Mouse (Mus musculus): ENCODE measurements around the gene Mmp15.

The Mmp15 gene

GRCm38 (mm10) chr8:95344668-95345067 is 7.4 kb upstream of the Mmp15 start:
- DNase-seq, result no peak

GRCm38 (mm10) chr8:95346643-95347545 is 5.2 kb upstream of the Mmp15 start:
- DNase-seq, result peak; percentile 41

DNA sequence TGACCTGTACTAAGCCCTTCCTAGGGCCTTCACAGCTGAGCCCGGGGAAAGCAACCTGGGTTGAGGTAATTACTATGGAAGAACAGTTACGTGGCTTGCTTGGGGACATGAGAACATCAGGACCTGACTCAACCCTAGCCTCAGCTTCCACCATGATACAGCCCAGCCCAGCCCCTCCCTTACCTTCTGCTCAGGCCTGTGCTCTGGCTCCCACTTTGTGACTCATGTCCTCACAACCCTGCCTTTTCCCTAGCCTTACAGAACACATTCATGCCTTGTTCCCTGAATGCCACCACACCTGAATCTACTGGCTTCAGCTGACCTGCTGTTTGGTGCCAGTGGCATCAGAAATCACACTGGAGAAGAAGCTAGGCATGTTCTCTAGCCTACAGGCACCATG is 3.7 kb upstream of the Mmp15 start:
- no peak for DNase-seq

DNA sequence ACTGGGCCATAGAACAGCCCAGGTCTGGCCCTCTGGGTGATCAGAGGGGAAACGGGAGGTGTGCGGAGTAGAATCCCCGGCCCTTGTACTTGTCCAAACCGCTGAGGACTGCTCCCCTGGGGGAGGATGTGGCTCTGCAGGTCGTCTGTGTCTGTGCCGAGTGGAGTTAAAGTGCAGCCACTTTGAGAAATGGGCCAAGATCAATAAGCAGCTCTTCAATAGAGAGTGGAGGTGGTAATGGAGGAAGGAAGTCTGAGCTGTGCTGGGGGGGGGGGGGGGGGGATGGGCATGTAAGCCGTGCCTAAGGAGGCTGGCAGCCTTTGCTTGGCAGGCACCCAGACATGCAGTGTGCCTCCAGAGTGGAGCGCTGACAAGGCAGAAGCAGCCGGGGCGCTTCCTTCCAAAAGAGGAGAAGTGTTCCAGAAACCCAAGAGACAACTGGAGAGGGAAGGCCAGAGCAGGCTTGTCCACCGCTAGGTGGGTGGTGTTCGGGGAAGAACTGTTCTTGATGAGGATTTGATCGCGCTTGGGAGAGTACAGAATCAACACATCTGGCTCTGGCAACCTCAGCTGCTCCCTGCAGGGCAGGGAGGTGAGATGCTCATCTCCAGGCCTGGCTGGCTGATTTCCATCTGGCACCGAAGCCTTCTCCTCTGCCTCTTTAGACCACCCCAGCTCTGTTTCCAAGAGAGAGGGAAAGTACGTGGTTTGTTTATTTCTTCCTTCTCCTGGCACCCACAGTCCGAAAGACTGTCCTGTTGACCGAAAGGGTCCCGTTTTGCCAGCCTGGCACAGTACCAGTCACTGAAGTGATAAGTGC is 3.0 kb upstream of the Mmp15 start:
- no peak for DNase-seq

DNA sequence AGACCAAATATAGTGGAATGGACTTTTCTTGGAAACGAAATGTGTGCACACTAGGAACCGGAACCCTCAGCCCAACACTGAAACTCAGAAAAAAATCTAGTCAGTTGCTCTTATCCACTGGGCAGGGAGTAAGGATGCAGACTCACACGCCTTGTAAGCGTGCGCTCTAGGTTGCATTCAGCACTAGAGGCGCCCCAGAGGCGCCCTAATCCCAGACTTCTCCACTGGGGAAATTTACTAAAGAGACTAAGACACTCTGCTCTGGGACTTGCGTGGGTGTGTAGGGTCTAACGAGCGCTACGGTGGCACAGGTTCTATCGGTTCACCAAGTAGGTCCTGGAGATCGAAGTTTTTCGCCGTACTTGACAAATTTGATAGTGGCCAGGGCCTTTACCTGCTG is 607 bp upstream of the Mmp15 start:
- DNase-seq, result no peak

GRCm38 (mm10) chr8:95352871-95353866 is 1.1 kb downstream of the Mmp15 start:
- peak; percentile 15 for DNase-seq

DNA sequence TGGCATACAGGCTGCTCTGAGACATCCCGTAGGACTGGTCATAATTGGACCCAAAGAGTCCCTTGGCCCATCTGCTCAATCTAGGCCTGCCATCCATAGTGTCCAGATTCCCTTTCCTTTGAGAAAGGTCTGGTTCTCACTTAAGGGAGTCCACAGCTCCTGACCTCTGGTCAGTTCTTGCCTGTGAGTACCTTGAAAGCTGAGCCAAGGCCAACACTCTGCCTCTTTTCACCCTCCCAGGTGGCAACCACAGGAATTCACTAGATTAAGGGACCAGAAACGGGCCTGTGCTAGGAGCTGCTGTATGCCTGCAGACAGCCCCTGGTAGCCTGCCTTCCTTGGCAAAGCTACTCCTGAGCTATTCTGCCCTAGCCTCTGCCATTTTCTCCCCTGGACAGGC is 2.5 kb downstream of the Mmp15 start:
- no peak for DNase-seq

GRCm38 (mm10) chr8:95358550-95359411 is 6.7 kb downstream of the Mmp15 start:
- no peak for DNase-seq

DNA sequence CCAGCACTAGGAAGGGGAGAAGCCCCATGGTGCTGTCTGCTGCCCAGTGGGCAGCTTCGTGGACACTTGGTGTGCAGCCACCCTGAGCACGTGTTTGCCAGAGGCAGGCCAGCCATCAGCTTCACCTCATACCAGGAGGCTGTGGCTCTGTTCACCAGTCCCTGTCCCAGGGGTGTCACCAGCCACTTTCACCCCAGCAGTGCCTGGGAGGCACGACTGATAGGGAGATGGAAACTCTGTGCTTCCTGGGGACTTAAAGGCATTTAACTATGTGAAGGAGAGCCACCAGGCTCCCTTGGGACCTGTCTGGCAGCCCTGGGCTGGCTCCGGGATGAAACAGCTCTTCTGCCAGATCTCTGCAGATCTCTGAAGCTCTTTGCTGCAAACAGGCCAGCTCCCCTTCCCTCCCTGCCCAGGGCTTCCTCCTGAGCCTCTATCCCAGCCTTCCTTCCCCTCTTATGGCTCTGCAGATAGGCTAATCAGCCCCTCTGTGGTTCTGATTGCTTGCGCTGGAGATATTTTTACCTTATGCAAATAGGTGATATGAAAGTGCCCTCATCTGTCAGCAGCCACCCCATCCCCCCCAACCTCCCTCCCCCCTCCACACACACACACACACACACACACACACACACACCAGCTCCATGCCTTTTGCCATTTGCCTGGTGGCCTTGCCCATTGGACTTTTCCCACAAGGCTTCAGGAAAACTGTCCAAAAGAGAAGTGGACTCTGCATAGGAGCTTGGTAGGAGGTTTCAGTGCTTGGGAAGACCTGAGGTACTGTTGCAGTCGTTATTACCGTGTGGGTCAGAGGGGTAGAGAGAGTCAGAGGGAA is 8.3 kb downstream of the Mmp15 start:
- DNase-seq, result no peak

GRCm38 (mm10) chr8:95361016-95361341 is 8.9 kb downstream of the Mmp15 start:
- no peak for DNase-seq

DNA sequence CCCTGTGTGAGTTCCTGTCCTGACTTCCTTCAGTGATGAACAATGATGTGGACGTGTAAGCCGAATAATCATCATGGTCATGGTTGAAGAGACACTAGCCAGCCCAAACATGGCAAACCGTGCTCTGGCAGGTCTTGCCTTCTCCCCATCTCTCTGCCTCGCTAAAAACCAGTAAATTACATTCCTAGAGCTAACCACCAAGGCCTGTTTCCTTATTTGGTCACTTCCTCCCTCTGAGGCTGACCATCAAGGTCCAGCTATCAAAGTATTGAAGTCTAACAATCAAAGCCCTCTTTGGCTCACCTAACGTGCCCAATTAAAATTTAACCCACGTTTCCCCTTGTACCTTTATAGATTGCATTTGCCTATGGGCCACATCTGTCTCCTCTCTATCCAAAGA is 10.2 kb downstream of the Mmp15 start:
- no peak for DNase-seq

- DNase-seq, result no peak
Observed at GRCm38 (mm10) chr8:95363849-95364248, 11.8 kb downstream of the Mmp15 start.

DNA sequence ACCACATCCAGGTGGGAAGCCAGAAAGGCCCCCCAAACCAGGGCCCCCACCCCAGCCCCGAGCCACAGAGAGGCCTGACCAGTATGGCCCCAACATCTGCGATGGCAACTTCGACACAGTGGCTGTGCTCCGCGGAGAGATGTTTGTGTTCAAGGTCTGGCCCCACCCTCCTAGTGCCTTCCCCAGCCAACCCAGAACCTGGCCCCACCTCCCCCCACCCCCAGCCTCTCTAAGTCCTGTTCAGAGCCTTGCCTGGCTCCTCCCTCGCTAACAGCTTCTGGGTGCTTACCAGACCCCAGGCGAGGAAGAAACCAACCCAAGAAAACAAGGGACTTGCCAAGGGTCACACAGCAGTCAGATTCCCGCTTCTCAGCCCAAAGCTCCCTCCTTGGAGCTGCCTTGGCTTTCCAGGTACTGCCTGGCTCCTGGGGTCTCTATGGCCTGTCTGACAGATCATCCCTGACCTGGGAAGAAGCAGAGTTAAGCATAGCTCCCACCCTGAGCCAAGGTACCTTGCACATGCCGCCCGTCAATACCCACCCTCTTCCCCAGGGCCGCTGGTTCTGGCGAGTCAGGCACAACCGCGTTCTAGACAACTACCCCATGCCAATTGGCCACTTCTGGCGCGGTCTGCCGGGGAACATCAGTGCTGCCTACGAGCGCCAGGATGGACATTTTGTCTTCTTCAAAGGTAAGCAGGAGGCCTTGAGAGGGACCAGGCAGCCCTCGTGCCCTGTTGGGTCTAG is 17.7 kb downstream of the Mmp15 start:
- DNase-seq, result no peak

GRCm38 (mm10) chr8:95373389-95374002 is 21.4 kb downstream of the Mmp15 start:
- DNase-seq, result no peak

DNA sequence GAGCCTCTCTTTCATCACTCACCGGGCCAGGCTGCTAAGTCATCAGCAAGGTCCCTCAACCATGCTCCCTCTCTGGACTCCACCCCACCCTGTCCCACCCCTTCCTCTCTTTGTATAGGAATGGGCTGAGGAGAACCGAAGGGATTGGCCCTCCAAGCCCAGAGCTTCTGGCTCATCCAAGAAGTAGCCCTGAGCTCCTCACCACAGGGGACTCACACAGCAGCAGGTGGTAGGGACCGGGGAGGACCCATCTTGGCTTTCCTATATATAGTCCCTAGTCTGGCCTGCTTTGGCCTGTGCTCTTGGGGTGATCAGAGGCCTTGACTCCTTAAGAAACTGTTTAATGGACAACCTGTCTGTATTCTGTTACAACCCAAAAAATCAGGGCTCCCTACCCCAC is 22.4 kb downstream of the Mmp15 start:
- DNase-seq, result no peak

DNA sequence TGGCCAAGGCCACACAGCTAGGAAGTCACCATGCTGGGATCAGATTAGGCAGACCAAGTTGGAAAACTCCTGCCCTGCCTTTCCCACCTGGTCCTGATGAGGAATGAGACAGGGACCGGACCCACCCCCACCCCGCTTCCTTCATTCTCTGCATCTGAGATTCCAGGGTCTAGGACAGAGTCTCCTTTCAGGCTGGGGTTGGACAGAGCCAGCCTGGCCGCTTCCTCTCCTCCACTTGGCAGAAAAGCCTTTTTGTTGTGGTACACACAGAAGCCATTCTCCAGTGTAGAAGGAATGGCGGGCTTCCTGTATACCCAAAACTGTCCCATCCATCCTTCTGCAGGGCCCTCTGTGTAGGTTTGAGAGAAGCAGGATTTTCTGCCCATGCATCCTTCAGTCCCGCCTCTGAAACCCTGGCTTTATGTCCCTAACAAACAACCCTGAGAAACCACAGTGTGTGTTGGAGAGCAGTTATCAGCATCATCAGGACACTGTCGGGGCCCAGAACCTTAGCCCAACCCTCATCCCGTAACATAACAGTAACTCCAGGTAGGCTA is 23.4 kb downstream of the Mmp15 start:
- no peak for DNase-seq

DNA sequence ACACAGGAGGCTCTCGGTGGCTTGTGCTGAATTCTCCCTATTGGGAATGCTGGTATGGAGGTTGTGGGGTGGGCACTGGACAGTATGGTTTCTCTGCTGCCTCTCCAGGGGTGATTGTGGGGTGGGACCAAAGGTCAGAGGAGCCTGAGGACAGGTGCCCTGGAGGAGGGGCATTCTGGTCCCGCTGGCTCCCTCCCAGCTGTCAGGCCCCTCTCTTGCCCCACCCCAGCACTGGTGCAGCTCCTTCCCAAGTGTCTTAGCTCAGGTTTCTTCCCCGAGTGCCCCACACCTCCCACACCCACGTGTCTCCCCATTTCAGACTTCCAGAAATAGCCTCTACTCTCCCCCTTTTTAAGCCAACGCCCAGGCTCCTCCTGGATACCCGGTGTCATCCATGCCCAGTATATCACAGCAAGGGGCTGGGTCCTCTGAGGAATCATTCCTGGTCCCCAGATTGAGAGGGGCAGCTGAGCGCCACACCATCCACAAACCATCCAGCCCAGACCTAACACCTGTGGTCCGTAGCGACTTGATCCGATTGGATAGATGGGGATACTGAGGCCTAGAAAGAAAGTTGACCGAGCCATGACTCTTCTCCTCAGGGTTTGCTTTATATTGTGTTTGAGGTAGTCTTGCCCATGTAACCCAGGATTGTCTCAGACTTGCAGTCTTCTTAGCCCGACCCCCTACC is 24.4 kb downstream of the Mmp15 start:
- DNase-seq, result no peak

GRCm38 (mm10) chr8:95377101-95377500 is 25.0 kb downstream of the Mmp15 start:
- no peak for DNase-seq

DNA sequence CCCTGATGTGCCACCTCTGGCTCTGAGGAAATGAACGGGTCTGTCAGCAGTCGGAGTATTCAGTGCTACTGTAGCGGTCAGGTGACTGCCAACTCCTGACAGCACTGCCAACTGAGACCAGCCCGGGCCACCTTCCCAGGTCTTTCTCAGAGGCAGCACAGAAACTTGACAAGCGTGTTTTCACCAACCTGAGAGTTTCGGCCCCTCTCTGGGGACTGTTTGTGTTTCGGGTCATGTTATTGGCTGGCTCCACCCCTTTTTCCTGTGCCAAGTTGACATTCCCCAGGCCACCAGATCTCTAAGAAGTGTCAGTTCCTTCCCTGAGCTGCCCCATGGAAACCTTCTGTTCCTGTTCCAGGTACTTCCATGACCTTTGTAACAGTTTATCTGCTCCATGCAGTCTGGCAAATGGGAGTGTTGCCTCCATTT is 25.8 kb downstream of the Mmp15 start:
- DNase-seq, result no peak

Measured in cerebellum, adult 8-10 months (tissue).